Mouse (Mus musculus): ENCODE data around the gene Gm572. TPM values are rescaled to one million over a fixed set of nuclear protein-coding genes. Genes with fewer than 3 reads are reported as not detected.

The Gm572 gene
- total and polyA plus RNA-seq, 3 experiments: not detected

GRCm38 (mm10) chr4:148680505-148681067 lies 37.5 kb downstream of the Gm572 start (continued):
- no peak for TF ChIP-seq MYB (IDR thresholded peaks at IDR 0.05; ENCODE audit: low read depth, low read length)
- peak; percentile 19; the same call in 1 of the 2 replicates for TF ChIP-seq SIN3A (IDR thresholded peaks at IDR 0.05; ENCODE audit: low read length)

DNA sequence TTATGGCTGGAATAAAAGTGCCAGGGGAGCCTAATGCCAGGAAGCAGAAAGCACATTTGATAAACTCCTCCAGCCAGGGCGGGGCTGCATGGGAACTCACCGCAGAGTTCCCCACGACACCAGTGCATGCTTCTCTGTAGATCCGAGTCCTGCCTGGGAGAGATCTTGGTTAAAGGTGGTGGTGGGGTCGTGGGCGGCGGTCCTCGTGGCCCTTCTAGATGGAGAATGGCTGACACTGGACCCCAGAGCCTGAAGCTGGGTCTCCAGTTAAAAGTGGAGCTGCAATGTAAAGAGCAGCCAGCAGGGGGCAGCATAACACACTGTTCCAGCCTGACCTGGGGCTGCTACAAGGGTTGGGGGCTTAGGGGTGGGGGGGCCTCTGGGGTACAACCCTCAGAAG lies 38.3 kb downstream of the Gm572 start:
- H3K36me3 ChIP-seq (ENCODE audit: control insufficient read depth in 1 of 2, insufficient read depth in 2 of 2, low read length in 2 of 2): peaks cover 0 to 10% of the 10 kb centered on the region in 2 experiments; a peak in 2 of 4 replicates
- peak; percentile 8; the same call in 1 of the 2 replicates for TF ChIP-seq ZC3H11A (IDR thresholded peaks at IDR 0.05; ENCODE audit: low read depth, low read length)
- TF ChIP-seq USF1 (IDR thresholded peaks at IDR 0.05; ENCODE audit: low read depth, low read length): no peak
- TF ChIP-seq MXI1 (IDR thresholded peaks at IDR 0.05; ENCODE audit: low read depth, low read length): 0 out of 2 replicates have a peak, but pooled peaks have one; percentile 38
- TF ChIP-seq SMC3 (IDR thresholded peaks at IDR 0.05; ENCODE audit: low read depth, low read length): peak; percentile 39
- TF ChIP-seq ELF1 (IDR thresholded peaks at IDR 0.05; ENCODE audit: low read depth, low read length): 0 out of 2 replicates have a peak, but pooled peaks have one; percentile 6
- TF ChIP-seq RAD21 (IDR thresholded peaks at IDR 0.05; ENCODE audit: low read depth, low read length): peak; percentile 50
- TF ChIP-seq POLR2A (IDR thresholded peaks at IDR 0.05; ENCODE audit: control insufficient read depth in 1 of 2, insufficient read depth in 1 of 2, low read depth in 1 of 2, low read length in 2 of 2, poor library complexity in 1 of 2): no peak
- peak; percentile 39; the same call in 1 of the 2 replicates for TF ChIP-seq SIN3A (IDR thresholded peaks at IDR 0.05; ENCODE audit: low read length)
- no peak for TF ChIP-seq ZKSCAN1 (IDR thresholded peaks at IDR 0.05; ENCODE audit: low read depth, low read length)
- peak; percentile 56 to 94 (median 71) for TF ChIP-seq CTCF (IDR thresholded peaks at IDR 0.05 in 2 of 3, conservative IDR thresholded peaks at IDR 0.05 in 1 of 3; ENCODE audit: control insufficient read depth in 1 of 3, insufficient read depth in 1 of 3, low read depth in 2 of 3, low read length in 3 of 3, poor library complexity in 1 of 3, severe bottlenecking in 1 of 3)
- no peak for TF ChIP-seq TCF12 (IDR thresholded peaks at IDR 0.05; ENCODE audit: low read depth, low read length)
- no peak for TF ChIP-seq USF2 (IDR thresholded peaks at IDR 0.05; ENCODE audit: borderline replicate concordance in 1 of 2, insufficient read depth in 1 of 2, low read depth in 1 of 2, low read length in 2 of 2)
- TF ChIP-seq MYB (IDR thresholded peaks at IDR 0.05; ENCODE audit: low read depth, low read length): no peak
- H3K9me3 ChIP-seq (replicated peaks; ENCODE audit: insufficient read depth, low read length): no peaks in the 10 kb centered on the region
- H3K4me1 ChIP-seq (ENCODE audit: control insufficient read depth in 1 of 2, insufficient read depth in 2 of 2, low read length in 2 of 2): peaks cover 9 to 28% of the 10 kb centered on the region in 2 experiments
- peak overlapping the region; percentile 54 to 91 for H3K4me3 ChIP-seq (ENCODE audit: control insufficient read depth in 1 of 2, insufficient read depth in 1 of 2, low read depth in 2 of 2, low read length in 2 of 2)
- H3K27me3 ChIP-seq (ENCODE audit: control insufficient read depth in 1 of 2, insufficient read depth in 2 of 2, low read length in 2 of 2): no peaks in the 10 kb centered on the region
- peak overlapping the region; percentile 74 for H3K27ac ChIP-seq (ENCODE audit: control insufficient read depth, low read depth, low read length)
- no peaks in the 10 kb centered on the region for H3K79me2 ChIP-seq (ENCODE audit: control insufficient read depth, insufficient read depth, low read length, poor library complexity)
- H3K9ac ChIP-seq (ENCODE audit: control insufficient read depth, low read depth, low read length, poor library complexity, severe bottlenecking): peak overlapping the region; percentile 68
- peak; percentile 74 for DNase-seq (ENCODE audit: low read depth, low spot score)

DNA sequence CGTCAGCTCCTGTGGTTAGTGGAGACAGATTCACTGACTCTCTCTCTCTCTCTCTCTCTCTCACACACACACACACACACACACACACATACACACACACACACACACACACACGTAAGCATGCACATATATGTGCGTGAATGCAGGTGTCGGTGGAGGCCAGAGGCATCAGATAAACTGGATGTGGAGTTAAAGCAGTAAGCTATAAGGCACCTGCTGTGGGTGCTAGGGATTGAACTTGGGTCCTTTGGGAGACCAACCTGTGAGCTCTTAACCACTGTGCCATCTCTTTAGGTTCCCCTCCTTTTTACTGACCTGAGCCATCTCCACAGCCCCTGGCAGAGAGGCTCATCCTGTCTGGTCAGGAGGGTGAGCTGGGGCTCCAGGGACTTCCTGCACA lies 39.8 kb downstream of the Gm572 start:
- no peaks in the 10 kb centered on the region for H3K79me2 ChIP-seq (ENCODE audit: control insufficient read depth, insufficient read depth, low read length, poor library complexity)
- no peak for DNase-seq (ENCODE audit: low read depth, low spot score)
- peaks cover 0 to 10% of the 10 kb centered on the region in 2 experiments; a peak in 2 of 4 replicates for H3K36me3 ChIP-seq (ENCODE audit: control insufficient read depth in 1 of 2, insufficient read depth in 2 of 2, low read length in 2 of 2)
- H3K4me3 ChIP-seq (ENCODE audit: control insufficient read depth in 1 of 2, insufficient read depth in 1 of 2, low read depth in 2 of 2, low read length in 2 of 2): no peak overlapping the region
- no peaks in the 10 kb centered on the region for H3K27me3 ChIP-seq (ENCODE audit: control insufficient read depth in 1 of 2, insufficient read depth in 2 of 2, low read length in 2 of 2)
- TF ChIP-seq BHLHE40 (IDR thresholded peaks at IDR 0.05; ENCODE audit: borderline replicate concordance, low read depth, low read length): no peak
- no peak for TF ChIP-seq POLR2AphosphoS5 (IDR thresholded peaks at IDR 0.05; ENCODE audit: borderline replicate concordance, low read depth, low read length)
- no peak for TF ChIP-seq EP300 (IDR thresholded peaks at IDR 0.05; ENCODE audit: low read depth in 1 of 2, low read length in 2 of 2)
- no peak for TF ChIP-seq ZKSCAN1 (IDR thresholded peaks at IDR 0.05; ENCODE audit: low read depth, low read length)
- TF ChIP-seq KAT2A (conservative IDR thresholded peaks at IDR 0.05; ENCODE audit: low read depth, low read length): no peak
- no peak for TF ChIP-seq MAX (IDR thresholded peaks at IDR 0.05; ENCODE audit: low read length)
- no peak overlapping the region for H3K27ac ChIP-seq (ENCODE audit: control insufficient read depth, low read depth, low read length)
- H3K4me1 ChIP-seq (ENCODE audit: control insufficient read depth in 1 of 2, insufficient read depth in 2 of 2, low read length in 2 of 2): peaks cover 9 to 22% of the 10 kb centered on the region in 2 experiments
- no peaks in the 10 kb centered on the region for H3K9me3 ChIP-seq (replicated peaks; ENCODE audit: insufficient read depth, low read length)
- no peak overlapping the region for H3K9ac ChIP-seq (ENCODE audit: control insufficient read depth, low read depth, low read length, poor library complexity, severe bottlenecking)

Measured in MEL (cell line).